ENCODE assay signal across 15 mouse cellular contexts in genomic region chr14:76313424-76314190, GRCm38 (mm10).
A peak's percentile ranks its signal among the peaks of the same experiment; 100 is the strongest.
DNase-seq lines count a peak whose midpoint lies in the region; ATAC-seq and TF ChIP-seq lines count a peak whose summit lies in the region.
"Had no signal": no experiment of that assay in that cellular context is flagged by ENCODE, and none has a peak within 500 bp of the region (broad histone marks: within the 10 kb centered on the region; RNA-seq: fewer than 3 reads in every experiment).

No protein-coding gene starts in this region.

- H3K27ac ChIP-seq in hindbrain, embryonic 11.5 days (ENCODE audit: low read depth, low read length), result no peak overlapping the region
- no peak overlapping the region for H3K27ac ChIP-seq in hindbrain, embryonic 10.5 days
- peak overlapping the region; percentile 50 for H3K27ac ChIP-seq in embryonic facial prominence, embryonic 12.5 days
- H3K27ac ChIP-seq in hindbrain, embryonic 13.5 days, result peak overlapping the region; percentile 15; the same call in 1 of the 2 replicates
- no peak overlapping the region for H3K27ac ChIP-seq in midbrain, postnatal 0 days (ENCODE audit: low read depth, low read length)
- H3K27ac ChIP-seq: layer of hippocampus, adult 2 months; left cerebral cortex, adult 2 months; limb, embryonic 15.5 days had no signal

- H3K36me3 ChIP-seq in hindbrain, embryonic 11.5 days (ENCODE audit: control insufficient read depth, insufficient read depth, low read length), result no peaks in the 10 kb centered on the region
- no peaks in the 10 kb centered on the region for H3K36me3 ChIP-seq in hindbrain, embryonic 10.5 days
- H3K36me3 ChIP-seq in embryonic facial prominence, embryonic 12.5 days, result no peaks in the 10 kb centered on the region
- no peaks in the 10 kb centered on the region for H3K36me3 ChIP-seq in hindbrain, embryonic 13.5 days
- H3K36me3 ChIP-seq in midbrain, postnatal 0 days (ENCODE audit: insufficient read depth, low read length), result no peaks in the 10 kb centered on the region
- H3K36me3 ChIP-seq: limb, embryonic 15.5 days had no signal

- no peak for DNase-seq in hindbrain, embryonic 11.5 days (ENCODE audit: low spot score)
- DNase-seq in hindbrain, embryonic 10.5 days (ENCODE audit: low spot score), result no peak
- peak; percentile 20 for DNase-seq in midbrain, postnatal 0 days (ENCODE audit: low spot score)
- no peak for DNase-seq in left cerebral cortex, adult 8-10 months (ENCODE audit: low spot score in 2 of 2)
- no peak for DNase-seq in heart, postnatal 36 days
- no peak for DNase-seq in cerebellum, postnatal 4 days (ENCODE audit: low spot score in 2 of 2)
- DNase-seq: adrenal gland, postnatal 14 days; gastrocnemius, postnatal 10 days; kidney, adult 2 months; lung, embryonic 14.5 days had no signal

- H3K9ac ChIP-seq in hindbrain, embryonic 11.5 days (ENCODE audit: low read depth, low read length), result no peak overlapping the region
- no peak overlapping the region for H3K9ac ChIP-seq in embryonic facial prominence, embryonic 12.5 days
- H3K9ac ChIP-seq in hindbrain, embryonic 13.5 days, result no peak overlapping the region
- H3K9ac ChIP-seq in midbrain, postnatal 0 days (replicated peaks; ENCODE audit: low read length, poor library complexity, severe bottlenecking), result no peak overlapping the region
- H3K9ac ChIP-seq: limb, embryonic 15.5 days; lung, embryonic 14.5 days had no signal

- TF ChIP-seq CTCF in midbrain, postnatal 0 days (IDR thresholded peaks at IDR 0.05), result no peak

- no peak overlapping the region for H3K4me3 ChIP-seq in hindbrain, embryonic 11.5 days (ENCODE audit: low read depth, low read length)
- H3K4me3 ChIP-seq in hindbrain, embryonic 10.5 days, result no peak overlapping the region
- H3K4me3 ChIP-seq in embryonic facial prominence, embryonic 12.5 days, result no peak overlapping the region
- H3K4me3 ChIP-seq in hindbrain, embryonic 13.5 days, result no peak overlapping the region
- no peak overlapping the region for H3K4me3 ChIP-seq in midbrain, postnatal 0 days (ENCODE audit: low read depth, low read length)
- H3K4me3 ChIP-seq: layer of hippocampus, adult 2 months; left cerebral cortex, adult 2 months; limb, embryonic 15.5 days had no signal

- H3K4me1 ChIP-seq in hindbrain, embryonic 11.5 days (replicated peaks; ENCODE audit: control insufficient read depth, insufficient read depth, low read length), result no peaks in the 10 kb centered on the region
- peaks cover 4% of the 10 kb centered on the region for H3K4me1 ChIP-seq in hindbrain, embryonic 10.5 days (replicated peaks)
- H3K4me1 ChIP-seq in embryonic facial prominence, embryonic 12.5 days, result peaks cover 14% of the 10 kb centered on the region
- H3K4me1 ChIP-seq in hindbrain, embryonic 13.5 days (replicated peaks), result peaks cover 26% of the 10 kb centered on the region
- H3K4me1 ChIP-seq in midbrain, postnatal 0 days (ENCODE audit: insufficient read depth, low read length), result no peaks in the 10 kb centered on the region

- no peaks in the 10 kb centered on the region for H3K27me3 ChIP-seq in hindbrain, embryonic 11.5 days (ENCODE audit: control insufficient read depth, insufficient read depth, low read length)
- H3K27me3 ChIP-seq in hindbrain, embryonic 10.5 days (ENCODE audit: insufficient read depth, poor library complexity, severe bottlenecking), result no peaks in the 10 kb centered on the region
- H3K27me3 ChIP-seq in embryonic facial prominence, embryonic 12.5 days, result no peaks in the 10 kb centered on the region
- no peaks in the 10 kb centered on the region for H3K27me3 ChIP-seq in hindbrain, embryonic 13.5 days
- H3K27me3 ChIP-seq in midbrain, postnatal 0 days (ENCODE audit: insufficient read depth, low read length), result no peaks in the 10 kb centered on the region
- H3K27me3 ChIP-seq: limb, embryonic 15.5 days had no signal

- no peak overlapping the region for H3K4me2 ChIP-seq in hindbrain, embryonic 11.5 days (replicated peaks; ENCODE audit: low read depth, low read length)
- 0 out of 2 replicates have a peak overlapping the region, but pooled peaks have one; percentile 11 for H3K4me2 ChIP-seq in embryonic facial prominence, embryonic 12.5 days (replicated peaks)
- H3K4me2 ChIP-seq in hindbrain, embryonic 13.5 days, result peak overlapping the region; percentile 9; the same call in 1 of the 2 replicates
- H3K4me2 ChIP-seq in midbrain, postnatal 0 days (ENCODE audit: low read depth, low read length, poor library complexity, severe bottlenecking), result no peak overlapping the region
- H3K4me2 ChIP-seq: limb, embryonic 15.5 days; lung, embryonic 14.5 days had no signal

- ATAC-seq in hindbrain, embryonic 11.5 days (ENCODE audit: low FRiP score), result peak; percentile 67; the same call in 1 of the 2 replicates
- ATAC-seq in embryonic facial prominence, embryonic 12.5 days (ENCODE audit: insufficient number of reproducible peaks, insufficient read depth, low FRiP score, low TSS enrichment), result 0 out of 2 replicates have a peak, but pooled peaks have one; percentile 66
- peak; percentile 86 for ATAC-seq in hindbrain, embryonic 13.5 days (ENCODE audit: low FRiP score)
- ATAC-seq in midbrain, postnatal 0 days (ENCODE audit: low FRiP score), result no peak

- intact Hi-C loops in heart, postnatal 36 days (cut with DNase I), result no loop called here

- no peaks in the 10 kb centered on the region for H3K9me3 ChIP-seq in hindbrain, embryonic 11.5 days (ENCODE audit: control insufficient read depth, low read length)
- peaks cover 10% of the 10 kb centered on the region; the same call in 1 of the 2 replicates for H3K9me3 ChIP-seq in hindbrain, embryonic 10.5 days
- H3K9me3 ChIP-seq in embryonic facial prominence, embryonic 12.5 days, result no peaks in the 10 kb centered on the region
- 0 out of 2 replicates have a peak, but pooled peaks cover 3% of the 10 kb centered on the region for H3K9me3 ChIP-seq in hindbrain, embryonic 13.5 days
- no peaks in the 10 kb centered on the region for H3K9me3 ChIP-seq in midbrain, postnatal 0 days (ENCODE audit: low read length)
- H3K9me3 ChIP-seq: limb, embryonic 15.5 days had no signal

- WGBS in hindbrain, embryonic 11.5 days, result 68% methylated on average over 14 of the region's 14 CpGs
- 75% methylated on average over 14 of the region's 14 CpGs for whole genome bisulfite sequencing in hindbrain, embryonic 10.5 days
- 40% methylated on average over 14 of the region's 14 CpGs for WGBS in embryonic facial prominence, embryonic 12.5 days
- 50% methylated on average over 14 of the region's 14 CpGs for WGBS in hindbrain, embryonic 13.5 days
- 49% methylated on average over 14 of the region's 14 CpGs for WGBS in midbrain, postnatal 0 days

Comparison
In these comparisons a context has a peak if more than half of its experiments do, and no peak if none do; other contexts are left out.
1. H3K27ac ChIP-seq: peak in embryonic facial prominence, embryonic 12.5 days (single experiment) and hindbrain, embryonic 13.5 days (single experiment); none in hindbrain, embryonic 11.5 days (single experiment), hindbrain, embryonic 10.5 days (single experiment) and midbrain, postnatal 0 days (single experiment).
2. H3K4me2 ChIP-seq: peak in embryonic facial prominence, embryonic 12.5 days (single experiment) and hindbrain, embryonic 13.5 days (single experiment); none in hindbrain, embryonic 11.5 days (single experiment) and midbrain, postnatal 0 days (single experiment).